Mouse (Mus musculus) kidney, postnatal 14 days (tissue): Measurements from ENCODE around the gene Avl9.

Experiments used
- DNase-seq: peaks from one replicate; pipeline ENCODE4 v3.0.0; 2022; ENCODE audit warnings: mixed read lengths

Avl9 gene

DNA sequence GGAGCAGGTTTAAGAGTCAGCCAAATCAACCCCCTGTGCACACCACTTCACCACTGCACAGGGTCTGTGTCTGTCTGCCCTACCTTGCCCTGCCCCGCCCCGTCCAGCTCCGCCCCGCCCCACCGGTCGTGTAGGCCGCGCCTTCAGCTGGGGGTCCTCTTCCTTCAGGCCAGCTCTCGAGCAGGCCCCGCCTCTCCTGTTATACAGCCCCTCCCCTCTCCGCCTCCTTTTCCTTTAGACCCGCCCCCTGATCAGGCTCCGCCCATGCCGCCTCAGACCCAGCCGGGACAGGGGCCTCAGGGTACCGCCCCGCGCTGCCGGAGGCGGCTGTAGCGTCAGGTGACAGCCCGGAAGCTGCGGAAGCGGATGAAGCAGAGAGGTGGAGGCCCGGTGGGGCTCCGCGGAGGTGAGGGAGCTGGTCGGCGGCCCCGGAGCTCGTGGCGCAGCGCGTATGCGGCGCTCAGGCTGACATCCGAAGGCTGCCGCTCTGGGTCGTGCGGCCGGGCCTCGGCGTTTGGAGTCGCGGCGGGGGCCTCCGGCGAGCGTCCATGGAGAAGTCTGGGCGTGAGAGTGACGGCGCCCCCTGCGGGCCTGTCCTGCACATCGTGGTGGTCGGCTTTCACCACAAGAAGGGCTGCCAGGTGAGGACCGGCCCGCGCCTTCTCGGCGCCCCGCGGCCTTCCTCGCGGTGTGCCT is at the start of gene Avl9:
Gene Avl9, plus strand, starts transcription at position 326 of the 696 bp plus-strand sequence.
- peak; percentile 99 for DNase-seq

GRCm38 (mm10) chr6:56688238-56688637 is 26.5 kb upstream of the Avl9 start:
- DNase-seq = no peak

DNA sequence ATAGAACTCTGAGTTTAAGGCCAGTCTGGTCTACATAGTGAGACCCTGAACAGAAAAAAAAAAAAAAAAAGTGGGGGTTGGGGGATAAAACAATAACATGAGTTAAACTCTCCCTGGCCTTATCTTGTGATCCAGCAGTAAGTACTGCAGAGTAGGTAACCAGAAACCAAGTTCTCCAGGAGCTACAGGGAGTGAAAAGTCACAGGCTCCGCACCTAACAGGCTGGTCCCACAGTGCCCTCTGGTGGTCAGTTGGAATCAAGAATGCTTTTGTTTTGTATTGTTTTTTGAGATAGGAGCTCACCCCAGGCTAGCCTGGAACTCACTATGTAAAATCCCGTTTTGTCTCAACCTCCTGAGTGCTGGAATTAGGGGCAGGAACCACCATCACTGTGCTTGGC is 23.5 kb upstream of the Avl9 start:
- DNase-seq = peak; percentile 74

- no peak for DNase-seq
Measured at GRCm38 (mm10) chr6:56692445-56692844, 22.3 kb upstream of the Avl9 start.

DNA sequence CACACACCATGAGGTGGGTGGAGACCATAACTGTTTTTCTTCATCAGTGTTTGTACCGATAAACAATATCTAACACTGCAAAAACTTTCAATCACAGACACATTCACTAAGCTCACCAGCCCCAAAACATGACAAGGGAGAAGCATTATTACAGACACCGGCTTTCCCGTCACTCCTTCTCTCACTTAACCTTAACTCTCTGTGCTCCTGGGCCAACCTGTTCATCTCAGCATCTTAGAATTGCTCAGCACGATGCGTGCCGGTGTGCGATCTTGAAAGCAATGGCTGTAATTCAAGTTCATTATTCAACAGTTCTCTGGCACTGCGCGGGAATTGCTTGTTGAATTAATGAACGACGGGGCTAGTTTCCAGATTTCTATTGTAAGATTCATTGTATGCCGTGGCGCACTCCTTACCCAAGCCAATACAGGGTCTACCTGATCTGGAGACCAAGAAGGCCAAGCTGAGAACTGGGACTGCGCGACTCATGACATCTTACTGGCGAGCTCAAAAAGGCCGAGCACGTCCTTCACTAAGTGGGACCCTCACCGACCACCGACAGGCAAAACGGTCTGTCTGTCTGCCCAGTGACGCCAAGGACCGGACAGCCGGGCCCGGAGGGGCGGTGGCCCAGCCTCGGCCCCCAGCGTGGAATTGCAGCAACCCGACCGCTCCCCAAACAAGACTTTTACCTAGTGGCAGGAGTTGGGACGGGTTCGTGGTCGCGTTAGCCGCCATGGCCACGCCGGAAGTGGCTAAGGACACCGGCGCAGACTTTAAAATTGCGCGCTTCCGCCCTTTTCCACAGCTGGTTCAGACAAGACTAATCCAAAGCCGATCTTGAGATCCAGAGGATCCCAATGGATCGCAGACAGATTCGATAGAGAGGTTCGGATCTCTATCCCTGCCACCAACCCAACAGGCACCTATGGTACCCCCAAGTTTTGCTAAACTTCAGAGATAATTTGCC is 10.5 kb upstream of the Avl9 start, which contains the start of gene Lsm5:
Gene Lsm5, minus strand, starts transcription at position 780 of the 970 bp plus-strand sequence.
- DNase-seq = peak; percentile 91

DNA sequence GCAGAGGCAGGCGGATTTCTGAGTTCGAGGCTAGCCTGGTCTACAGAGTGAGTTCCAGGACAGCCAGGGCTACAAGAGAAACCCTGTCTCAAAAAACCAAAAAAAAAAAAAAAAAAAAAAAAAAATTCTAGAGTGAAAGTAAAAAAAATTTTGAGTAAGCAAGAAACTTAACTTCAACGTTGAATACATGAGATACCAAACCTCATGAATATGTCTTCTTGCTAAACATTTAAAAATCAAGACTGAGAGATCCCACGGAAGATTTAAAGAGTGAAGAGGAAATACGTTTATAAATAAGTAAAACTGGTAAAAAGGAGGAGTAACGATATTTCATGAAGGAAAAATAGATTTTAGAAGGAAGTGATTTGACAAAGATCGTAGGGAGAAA is 519 bp upstream of the Avl9 start:
- DNase-seq = no peak

GRCm38 (mm10) chr6:56715270-56715666 is 569 bp downstream of the Avl9 start:
- DNase-seq = no peak

DNA sequence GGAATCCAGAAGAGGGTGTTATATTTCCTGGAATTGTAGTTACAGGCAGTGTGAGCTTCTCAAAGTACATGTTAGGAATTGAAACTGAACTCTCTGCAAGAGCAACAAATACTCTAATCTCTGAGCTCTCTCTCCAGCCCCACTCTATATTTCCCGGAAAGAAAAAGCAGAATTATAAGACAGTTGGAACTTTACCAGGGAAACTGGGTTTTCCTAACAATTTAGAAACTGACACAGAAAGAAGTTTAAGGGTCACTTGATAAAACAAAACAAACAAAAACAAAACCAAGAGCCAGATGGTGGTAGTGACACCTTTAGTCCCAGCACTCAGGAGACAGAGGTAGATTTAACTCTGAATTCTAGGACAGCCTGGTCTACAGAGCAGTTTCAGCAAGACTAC is 4.4 kb downstream of the Avl9 start:
- DNase-seq = no peak

DNA sequence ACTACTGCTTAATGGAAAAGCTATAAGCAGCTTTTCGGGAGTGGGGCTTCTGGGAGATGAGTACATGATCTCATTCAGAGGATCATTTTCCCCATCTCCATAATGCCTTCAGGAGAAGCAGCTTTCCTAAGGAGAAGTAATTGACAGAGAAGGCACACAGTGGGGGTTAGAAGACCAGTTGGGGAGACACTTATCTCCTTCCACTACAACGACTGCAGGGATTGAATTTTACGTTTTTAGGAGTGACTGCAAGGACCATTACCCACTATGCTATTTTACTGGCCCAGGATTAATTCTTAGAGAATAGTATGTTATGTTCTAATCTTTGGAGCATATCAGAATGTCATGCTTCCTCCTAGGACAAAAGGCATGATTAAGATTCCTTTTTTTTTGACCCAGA is 6.2 kb downstream of the Avl9 start:
- DNase-seq = no peak

DNA sequence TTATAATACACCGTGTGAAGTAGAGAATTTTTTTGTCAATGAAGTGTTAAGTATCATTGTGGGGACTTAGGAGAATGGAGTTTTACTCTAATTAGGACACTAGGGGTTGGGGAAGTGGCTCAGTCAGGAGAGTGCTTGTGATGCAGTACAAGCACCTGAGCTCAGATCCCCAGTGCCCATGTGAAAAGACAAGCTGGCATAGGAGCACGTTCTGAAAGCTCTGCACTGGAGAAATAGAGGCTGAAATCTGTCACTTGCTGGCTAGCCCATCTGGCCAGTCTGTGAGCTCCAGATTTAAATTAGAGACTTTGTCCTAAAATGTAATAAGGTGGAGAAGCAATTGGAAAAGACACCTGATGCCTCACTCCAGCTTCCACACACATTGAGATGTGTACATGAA is 17.8 kb downstream of the Avl9 start:
- no peak for DNase-seq

DNA sequence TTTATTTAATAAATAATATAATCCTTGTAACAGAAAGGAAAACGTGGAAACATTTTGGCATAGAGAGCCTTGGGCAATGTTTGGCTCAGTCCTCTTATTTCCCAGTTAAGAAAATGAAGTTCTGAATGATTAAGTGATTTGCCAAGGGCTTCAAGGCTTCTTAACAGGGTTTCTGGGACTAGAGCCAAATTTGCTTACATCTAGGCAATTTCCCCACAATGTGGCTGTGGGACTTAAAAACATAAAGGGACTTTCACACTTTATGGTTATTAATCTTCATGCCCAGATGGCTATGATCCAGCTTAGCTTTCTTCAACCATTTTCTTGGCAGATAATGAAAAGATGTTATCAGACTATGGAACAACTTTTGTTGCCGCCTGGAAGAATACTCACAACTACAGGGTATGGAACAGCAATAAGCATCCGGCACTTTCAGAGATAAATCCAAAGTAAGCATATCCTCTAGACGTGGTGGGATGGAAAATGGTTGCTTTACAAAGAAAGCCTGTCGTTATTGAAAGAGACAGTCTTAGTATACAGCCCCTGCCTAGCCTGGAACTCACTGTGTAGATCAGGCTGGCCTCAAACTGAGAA is 31.3 kb downstream of the Avl9 start:
- DNase-seq = peak; percentile 10

DNA sequence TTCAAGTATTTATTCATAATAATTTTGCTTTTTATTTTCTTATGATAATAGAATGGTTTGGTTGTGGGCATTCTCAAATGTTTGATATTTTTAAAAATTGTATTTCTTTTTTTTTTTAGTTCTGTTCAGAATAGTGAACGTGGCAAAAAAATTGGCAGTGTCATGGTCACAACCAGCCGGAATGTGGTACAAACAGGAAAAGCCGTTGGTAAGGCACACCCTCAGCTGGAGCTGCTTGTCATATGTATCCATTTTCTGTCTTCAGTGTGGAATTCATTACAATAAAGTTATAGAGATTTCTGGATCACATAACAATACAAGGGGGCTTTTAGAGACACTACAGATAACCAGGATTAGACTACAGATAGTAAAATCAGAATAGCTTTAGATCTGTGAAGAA is 39.0 kb downstream of the Avl9 start:
- DNase-seq = no peak

GRCm38 (mm10) chr6:56756117-56756516 is 41.4 kb downstream of the Avl9 start:
- DNase-seq = no peak

GRCm38 (mm10) chr6:56759324-56759723 is 44.6 kb downstream of the Avl9 start:
- no peak for DNase-seq

GRCm38 (mm10) chr6:56765265-56765664 is 50.6 kb downstream of the Avl9 start:
- DNase-seq = no peak

DNA sequence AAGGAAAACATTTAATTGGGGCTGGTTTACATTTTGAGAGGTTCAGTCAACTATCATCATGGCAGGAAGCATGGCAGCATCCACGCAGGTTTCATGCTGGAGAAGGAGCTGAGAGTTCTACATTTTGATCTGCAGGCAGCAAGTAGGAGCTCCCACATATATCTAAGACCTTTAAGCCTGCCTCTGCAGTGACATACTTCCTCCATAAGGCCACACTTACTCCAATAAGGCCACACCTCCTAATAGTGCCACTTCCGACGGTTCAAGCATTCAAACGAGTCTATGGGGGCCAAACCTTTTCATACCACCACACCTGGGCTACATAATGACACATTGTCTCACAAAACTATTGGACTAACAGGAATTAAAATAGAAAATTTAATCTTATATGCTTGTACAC is 51.0 kb downstream of the Avl9 start:
- no peak for DNase-seq

GRCm38 (mm10) chr6:56775816-56776215 is 61.1 kb downstream of the Avl9 start:
- DNase-seq = peak; percentile 31

- no peak for DNase-seq
Measured at GRCm38 (mm10) chr6:56779636-56780035, 64.9 kb downstream of the Avl9 start.

GRCm38 (mm10) chr6:56783561-56784272 is 69.0 kb downstream of the Avl9 start:
- DNase-seq = no peak

DNA sequence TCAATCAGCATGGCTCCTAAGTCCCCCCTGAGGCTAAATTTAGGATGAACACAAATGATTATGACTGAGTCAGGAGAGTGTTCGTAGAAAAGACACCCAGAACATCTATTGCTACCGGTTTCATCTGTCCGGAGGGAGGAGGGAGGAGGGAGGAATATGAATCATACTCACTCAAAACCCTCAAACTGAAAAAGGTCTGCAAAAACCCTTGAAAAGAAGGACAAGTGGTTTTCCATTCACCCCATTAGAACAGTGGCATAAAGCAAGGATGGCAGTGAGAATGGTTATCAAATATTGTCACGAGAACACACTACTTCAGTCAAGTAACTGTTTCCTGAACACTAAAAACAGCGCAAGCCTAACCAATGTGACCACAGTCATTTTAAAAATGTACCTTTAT is 70.4 kb downstream of the Avl9 start:
- no peak for DNase-seq

DNA sequence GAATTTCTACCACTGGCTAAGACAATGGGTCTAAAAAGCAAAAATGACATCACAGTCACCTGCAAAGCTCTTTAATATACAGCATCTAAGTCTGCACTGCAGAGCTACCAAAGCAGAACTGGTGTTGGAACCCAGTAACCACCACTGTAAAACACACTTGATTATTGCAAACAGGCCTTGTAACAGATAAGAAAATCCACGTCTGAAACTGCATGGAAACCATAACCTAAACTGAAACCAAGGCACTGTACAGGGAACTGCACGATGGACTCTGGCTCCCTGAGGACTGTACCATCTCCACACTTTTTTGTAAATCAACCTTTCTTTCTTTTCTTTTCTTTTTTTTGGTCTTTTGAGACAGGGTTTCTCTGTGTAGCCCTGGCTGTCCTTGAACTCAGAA is 73.0 kb downstream of the Avl9 start:
- DNase-seq = no peak

GRCm38 (mm10) chr6:56789336-56789735 is 74.6 kb downstream of the Avl9 start:
- DNase-seq = no peak

DNA sequence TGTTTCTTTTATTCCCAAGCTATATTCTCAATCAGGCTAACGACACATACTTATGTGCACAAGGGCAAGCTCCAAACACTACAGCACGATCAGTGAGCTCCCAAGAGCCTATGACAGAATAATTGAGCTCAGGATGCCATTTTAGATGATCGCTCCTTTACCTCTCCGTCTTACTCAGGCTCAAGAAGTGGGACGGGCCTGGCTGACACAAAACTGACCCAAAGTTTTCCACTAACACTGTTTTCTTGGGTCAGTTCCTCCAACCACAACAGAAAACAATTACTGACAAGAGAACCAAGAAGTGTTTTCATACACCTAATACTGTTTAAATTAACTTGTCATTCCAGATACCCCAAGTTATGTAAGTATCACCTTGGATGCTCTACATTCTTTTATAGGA is 80.1 kb downstream of the Avl9 start:
- DNase-seq = no peak
